ENCODE assay signal across 23 mouse cellular contexts in genomic region chr3:158270887-158271286, GRCm38 (mm10).
A peak's percentile ranks its signal among the peaks of the same experiment; 100 is the strongest.
DNase-seq lines count a peak whose midpoint lies in the region; ATAC-seq and TF ChIP-seq lines count a peak whose summit lies in the region.
"Had no signal": no experiment of that assay in that cellular context is flagged by ENCODE, and none has a peak within 500 bp of the region (broad histone marks: within the 10 kb centered on the region; RNA-seq: fewer than 3 reads in every experiment).

No protein-coding gene starts in this region.

- no peak for TF ChIP-seq POLR2A in cortical plate, adult 2 months (IDR thresholded peaks at IDR 0.05; ENCODE audit: extremely low read depth, insufficient read depth, low read length)

- no peak overlapping the region for H3K4me3 ChIP-seq in layer of hippocampus, adult 2 months
- H3K4me3 ChIP-seq in midbrain, postnatal 0 days (ENCODE audit: low read depth, low read length) = no peak overlapping the region
- no peak overlapping the region for H3K4me3 ChIP-seq in midbrain, embryonic 13.5 days (replicated peaks)
- no peak overlapping the region for H3K4me3 ChIP-seq in cortical plate, adult 2 months (ENCODE audit: insufficient read depth, low read length)
- H3K4me3 ChIP-seq in intestine, embryonic 16.5 days (ENCODE audit: low read length) = no peak overlapping the region
- H3K4me3 ChIP-seq: embryonic facial prominence, embryonic 10.5 days; embryonic facial prominence, embryonic 12.5 days; forebrain, embryonic 13.5 days; forebrain, embryonic 15.5 days had no signal

- DNase-seq in layer of hippocampus, adult 2 months (ENCODE audit: low spot score in 2 of 2) = no peak
- DNase-seq in layer of hippocampus, adult 9-10 months (ENCODE audit: low spot score) = no peak
- DNase-seq in midbrain, postnatal 0 days (ENCODE audit: low spot score) = no peak
- no peak for DNase-seq in cerebellum, adult 11 months
- DNase-seq: adrenal gland, adult 8-10 months; adrenal gland, postnatal 14 days; adrenal gland, postnatal 36 days; cerebellum, adult 18-20 months; cerebellum, adult 8-10 months; cerebellum, adult 9-11 months; cerebellum, postnatal 14 days; cerebellum, postnatal 36 days; forebrain, postnatal 0 days had no signal

- ATAC-seq in midbrain, postnatal 0 days (ENCODE audit: low FRiP score) = no peak
- no peak for ATAC-seq in midbrain, embryonic 13.5 days
- ATAC-seq in intestine, embryonic 16.5 days = no peak
- ATAC-seq: activated CD4-positive, CD25-positive, alpha-beta regulatory T cell, adult 4 months; forebrain, embryonic 13.5 days; forebrain, embryonic 15.5 days; forebrain, postnatal 0 days; Patski had no signal

- no peaks in the 10 kb centered on the region for H3K4me1 ChIP-seq in midbrain, postnatal 0 days (ENCODE audit: insufficient read depth, low read length)
- H3K4me1 ChIP-seq in midbrain, embryonic 13.5 days (replicated peaks) = no peaks in the 10 kb centered on the region
- H3K4me1 ChIP-seq in cortical plate, adult 2 months (ENCODE audit: control insufficient read depth, insufficient read depth, low read length) = peaks cover 4% of the 10 kb centered on the region; the same call in 1 of the 2 replicates
- no peaks in the 10 kb centered on the region for H3K4me1 ChIP-seq in intestine, embryonic 16.5 days (ENCODE audit: control insufficient read depth, insufficient read depth, low read length)
- H3K4me1 ChIP-seq: embryonic facial prominence, embryonic 10.5 days; embryonic facial prominence, embryonic 12.5 days; forebrain, embryonic 13.5 days; forebrain, embryonic 15.5 days had no signal

- no peaks in the 10 kb centered on the region for H3K27me3 ChIP-seq in midbrain, postnatal 0 days (ENCODE audit: insufficient read depth, low read length)
- no peaks in the 10 kb centered on the region for H3K27me3 ChIP-seq in midbrain, embryonic 13.5 days
- no peaks in the 10 kb centered on the region for H3K27me3 ChIP-seq in intestine, embryonic 16.5 days (replicated peaks; ENCODE audit: control insufficient read depth, insufficient read depth, low read length)
- H3K27me3 ChIP-seq: embryonic facial prominence, embryonic 12.5 days; forebrain, embryonic 13.5 days; forebrain, embryonic 15.5 days; Patski had no signal

- H3K27ac ChIP-seq in layer of hippocampus, adult 2 months = peak overlapping the region; percentile 67; the same call in 1 of the 2 replicates
- H3K27ac ChIP-seq in midbrain, postnatal 0 days (ENCODE audit: low read depth, low read length) = no peak overlapping the region
- no peak overlapping the region for H3K27ac ChIP-seq in midbrain, embryonic 13.5 days
- H3K27ac ChIP-seq in cortical plate, adult 2 months (ENCODE audit: insufficient read depth, low read length) = peak overlapping the region; percentile 65; the same call in 1 of the 2 replicates
- no peak overlapping the region for H3K27ac ChIP-seq in intestine, embryonic 16.5 days (ENCODE audit: low read length)
- H3K27ac ChIP-seq: embryonic facial prominence, embryonic 10.5 days; embryonic facial prominence, embryonic 12.5 days; forebrain, embryonic 13.5 days; forebrain, embryonic 15.5 days had no signal

- H3K4me2 ChIP-seq in midbrain, postnatal 0 days (ENCODE audit: low read depth, low read length, poor library complexity, severe bottlenecking) = no peak overlapping the region
- no peak overlapping the region for H3K4me2 ChIP-seq in midbrain, embryonic 13.5 days (replicated peaks)
- H3K4me2 ChIP-seq in intestine, embryonic 16.5 days (ENCODE audit: low read depth, low read length) = no peak overlapping the region
- H3K4me2 ChIP-seq: embryonic facial prominence, embryonic 12.5 days; forebrain, embryonic 13.5 days; forebrain, embryonic 15.5 days had no signal

- TF ChIP-seq CTCF in layer of hippocampus, adult 2 months (conservative IDR thresholded peaks at IDR 0.05) = peak; percentile 51
- 0 out of 2 replicates have a peak, but pooled peaks have one; percentile 19 for TF ChIP-seq CTCF in midbrain, postnatal 0 days (IDR thresholded peaks at IDR 0.05)
- no peak for TF ChIP-seq CTCF in cortical plate, adult 2 months (IDR thresholded peaks at IDR 0.05; ENCODE audit: extremely low read depth, insufficient read depth, low read length)

- no peaks in the 10 kb centered on the region for H3K36me3 ChIP-seq in midbrain, postnatal 0 days (ENCODE audit: insufficient read depth, low read length)
- H3K36me3 ChIP-seq in midbrain, embryonic 13.5 days = no peaks in the 10 kb centered on the region
- H3K36me3 ChIP-seq in intestine, embryonic 16.5 days (ENCODE audit: control insufficient read depth, insufficient read depth, low read length) = no peaks in the 10 kb centered on the region
- H3K36me3 ChIP-seq: embryonic facial prominence, embryonic 10.5 days; embryonic facial prominence, embryonic 12.5 days; forebrain, embryonic 15.5 days; G1E had no signal

- H3K9me3 ChIP-seq in midbrain, postnatal 0 days (ENCODE audit: low read length) = no peaks in the 10 kb centered on the region
- H3K9me3 ChIP-seq in midbrain, embryonic 13.5 days = no peaks in the 10 kb centered on the region
- H3K9me3 ChIP-seq in intestine, embryonic 16.5 days (ENCODE audit: control insufficient read depth, low read length) = no peaks in the 10 kb centered on the region
- H3K9me3 ChIP-seq: embryonic facial prominence, embryonic 10.5 days; embryonic facial prominence, embryonic 12.5 days; forebrain, embryonic 13.5 days; forebrain, embryonic 15.5 days; G1E had no signal

- 78% methylated on average over 1 of the region's 1 CpGs for WGBS in midbrain, postnatal 0 days
- WGBS in midbrain, embryonic 13.5 days = 86% methylated on average over 1 of the region's 1 CpGs
- WGBS in intestine, embryonic 16.5 days = 56% methylated on average over 1 of the region's 1 CpGs

- H3K9ac ChIP-seq in midbrain, postnatal 0 days (replicated peaks; ENCODE audit: low read length, poor library complexity, severe bottlenecking) = no peak overlapping the region
- no peak overlapping the region for H3K9ac ChIP-seq in midbrain, embryonic 13.5 days (replicated peaks)
- H3K9ac ChIP-seq in intestine, embryonic 16.5 days (ENCODE audit: low read depth, low read length) = no peak overlapping the region
- H3K9ac ChIP-seq: embryonic facial prominence, embryonic 12.5 days; forebrain, embryonic 13.5 days; forebrain, embryonic 15.5 days; forebrain, postnatal 0 days had no signal

Comparison
In these comparisons a context has a peak if more than half of its experiments do, and no peak if none do; other contexts are left out.
1. H3K27ac ChIP-seq: peak in layer of hippocampus, adult 2 months (single experiment) and cortical plate, adult 2 months (single experiment); none in midbrain, postnatal 0 days (single experiment), midbrain, embryonic 13.5 days (single experiment) and intestine, embryonic 16.5 days (single experiment).